Mouse (Mus musculus): ENCODE measurements around the gene Cep295. TPM values are rescaled to one million over a fixed set of nuclear protein-coding genes. Genes with fewer than 3 reads are reported as not detected.
"Not testable (repeated sequence)": the region's sequence is repeated elsewhere in the genome, so short reads cannot be mapped to it uniquely, and the experiment has no call there.

The Cep295 gene
- polyA plus RNA-seq, 1 experiment = 0.53 TPM

DNA sequence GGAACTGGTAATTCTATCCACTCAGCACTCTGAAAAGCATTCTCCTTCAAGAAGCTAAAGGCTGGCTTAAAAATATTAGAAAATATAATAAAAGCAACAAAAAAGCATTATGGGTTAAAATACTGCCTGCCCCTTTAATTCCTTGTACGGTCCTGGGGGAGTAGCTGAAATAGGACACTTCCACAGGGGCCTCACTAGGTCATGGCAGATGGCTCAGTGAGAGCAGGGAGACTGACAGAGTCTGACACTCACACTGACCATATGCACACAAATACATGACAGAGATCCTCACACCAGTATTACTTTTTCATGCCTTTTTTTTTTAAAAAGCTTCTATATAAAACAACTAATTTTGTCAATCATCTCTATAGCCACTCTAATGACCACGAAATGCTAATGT, 7.7 kb downstream of the Cep295 start:
- TF ChIP-seq GATA1 (IDR thresholded peaks at IDR 0.05; ENCODE audit: low read length) (no peak), TAL1 (IDR thresholded peaks at IDR 0.05; ENCODE audit: low read length) (no peak)
- Histone ChIP-seq H3K27me3 (ENCODE audit: control insufficient read depth) (no peaks in the 10 kb centered on the region), H3K4me1 (ENCODE audit: control insufficient read depth) (no peaks in the 10 kb centered on the region; the same call in 1 of the 2 replicates)

DNA sequence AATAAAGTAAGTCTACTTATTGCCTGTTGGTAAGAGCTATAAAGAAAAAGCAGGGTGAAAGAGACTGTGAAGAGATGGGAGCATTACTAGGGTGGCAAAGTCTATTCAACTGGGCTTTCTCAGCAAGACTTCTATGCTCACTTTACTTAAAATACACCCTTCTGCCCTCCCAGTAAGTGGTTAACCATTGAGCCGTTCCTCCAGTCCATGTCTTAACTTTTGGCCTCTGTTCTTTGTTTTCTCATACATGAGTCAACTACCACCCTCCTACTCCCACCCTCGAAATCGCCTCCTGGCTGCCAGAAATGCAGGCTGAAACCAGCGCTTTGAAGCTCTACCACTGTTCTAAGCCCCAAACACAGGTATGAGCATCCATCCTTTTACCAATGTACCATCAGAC, 19.8 kb downstream of the Cep295 start:
- TF ChIP-seq GATA1 (IDR thresholded peaks at IDR 0.05; ENCODE audit: low read length) (no peak), TAL1 (IDR thresholded peaks at IDR 0.05; ENCODE audit: low read length) (no peak)
- Histone ChIP-seq H3K9me3 (ENCODE audit: control insufficient read depth, low read length) (no peaks in the 10 kb centered on the region), H3K36me3 (ENCODE audit: control insufficient read depth) (peaks cover 96% of the 10 kb centered on the region), H3K4me3 (replicated peaks) (no peak overlapping the region), H3K4me1 (ENCODE audit: control insufficient read depth) (no peaks in the 10 kb centered on the region), H3K27me3 (ENCODE audit: control insufficient read depth) (no peaks in the 10 kb centered on the region)

More for the DNA sequence above, 7.7 kb downstream of the Cep295 start:
- peaks cover 95% of the 10 kb centered on the region for H3K36me3 ChIP-seq (ENCODE audit: control insufficient read depth)
- no peak overlapping the region for H3K4me3 ChIP-seq (replicated peaks)
- H3K9me3 ChIP-seq (ENCODE audit: control insufficient read depth, low read length) = no peaks in the 10 kb centered on the region

DNA sequence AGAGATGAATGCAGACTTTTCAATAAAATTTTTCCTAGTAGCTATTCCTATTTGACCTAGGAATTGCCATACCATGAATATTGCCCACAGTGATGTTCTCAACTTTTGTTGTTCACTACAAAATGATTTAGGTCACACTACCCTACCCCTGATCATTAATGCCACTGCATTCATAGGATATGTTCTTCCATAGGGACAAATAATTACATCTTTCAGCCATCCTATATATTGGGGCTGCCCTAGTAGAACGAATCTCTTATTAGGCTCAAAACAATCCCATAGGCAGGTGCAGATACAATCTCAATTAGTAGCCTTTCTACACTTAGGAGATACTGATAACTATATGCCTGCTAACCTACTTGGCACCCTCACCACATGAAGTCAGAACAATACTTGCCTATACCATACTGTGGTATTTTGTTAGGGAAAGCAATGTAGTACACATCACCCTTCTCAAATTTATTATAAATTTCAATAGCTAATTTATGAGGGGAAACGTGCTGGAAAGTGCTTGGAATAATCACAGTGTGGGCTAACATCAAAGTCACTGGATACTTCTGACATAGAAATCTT, 39.3 kb downstream of the Cep295 start:
- TF ChIP-seq TAL1 (IDR thresholded peaks at IDR 0.05; ENCODE audit: low read length) (no peak), GATA1 (IDR thresholded peaks at IDR 0.05; ENCODE audit: low read length) (no peak)
- Histone ChIP-seq H3K4me1 (ENCODE audit: control insufficient read depth) (no peaks in the 10 kb centered on the region), H3K9me3 (ENCODE audit: control insufficient read depth, low read length) (no peaks in the 10 kb centered on the region), H3K27me3 (ENCODE audit: control insufficient read depth) (no peaks in the 10 kb centered on the region), H3K36me3 (ENCODE audit: control insufficient read depth) (peaks cover 95% of the 10 kb centered on the region), H3K4me3 (replicated peaks) (no peak overlapping the region)

GRCm38 (mm10) chr9:15317223-15318169, 40.1 kb downstream of the Cep295 start:
- Histone ChIP-seq H3K9me3 (ENCODE audit: control insufficient read depth, low read length) (no peaks in the 10 kb centered on the region), H3K36me3 (ENCODE audit: control insufficient read depth) (peaks cover 95% of the 10 kb centered on the region), H3K27me3 (ENCODE audit: control insufficient read depth) (no peaks in the 10 kb centered on the region), H3K4me3 (replicated peaks) (no peak overlapping the region), H3K4me1 (ENCODE audit: control insufficient read depth) (no peaks in the 10 kb centered on the region)
- no peak for TF ChIP-seq TAL1 (IDR thresholded peaks at IDR 0.05; ENCODE audit: low read length)
- no peak for TF ChIP-seq GATA1 (IDR thresholded peaks at IDR 0.05; ENCODE audit: low read length)

GRCm38 (mm10) chr9:15316296-15316695, 41.3 kb downstream of the Cep295 start:
- H3K4me1 ChIP-seq (ENCODE audit: control insufficient read depth) = not testable (repeated sequence)
- peaks cover 95% of the 10 kb centered on the region for H3K36me3 ChIP-seq (ENCODE audit: control insufficient read depth)

GRCm38 (mm10) chr9:15314619-15315018, 43.0 kb downstream of the Cep295 start:
- Histone ChIP-seq H3K4me3 (replicated peaks) (no peak overlapping the region), H3K36me3 (ENCODE audit: control insufficient read depth) (peaks cover 96% of the 10 kb centered on the region)

More at GRCm38 (mm10) chr9:15316296-15316695, 41.3 kb downstream of the Cep295 start:
- H3K9me3 ChIP-seq (ENCODE audit: control insufficient read depth, low read length); H3K4me3 ChIP-seq (replicated peaks); H3K27me3 ChIP-seq (ENCODE audit: control insufficient read depth): not testable (repeated sequence)

DNA sequence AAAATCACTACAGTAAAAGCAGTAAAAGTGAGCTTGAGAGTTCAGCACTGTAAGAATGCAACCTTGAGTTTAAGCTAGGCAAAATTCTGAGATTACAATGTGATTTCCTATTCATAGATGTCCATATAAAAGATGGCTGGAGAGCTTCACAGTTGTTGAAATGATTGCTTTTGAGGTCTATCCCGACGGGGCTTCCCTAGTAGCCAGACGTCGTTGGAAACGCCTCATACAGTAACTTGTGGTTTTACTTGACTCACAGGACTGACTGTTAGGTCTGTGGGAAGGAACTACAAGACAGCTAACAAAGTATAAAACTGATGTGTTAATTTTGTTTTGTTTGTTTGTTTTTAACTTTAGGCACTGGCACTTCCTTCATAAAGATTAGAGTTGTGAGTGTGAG, 44.0 kb downstream of the Cep295 start:
- no peaks in the 10 kb centered on the region for H3K27me3 ChIP-seq (ENCODE audit: control insufficient read depth)
- no peaks in the 10 kb centered on the region for H3K9me3 ChIP-seq (ENCODE audit: control insufficient read depth, low read length)
- H3K4me3 ChIP-seq (replicated peaks) = no peak overlapping the region
- H3K36me3 ChIP-seq (ENCODE audit: control insufficient read depth) = peaks cover 97% of the 10 kb centered on the region
- peaks cover 10% of the 10 kb centered on the region for H3K4me1 ChIP-seq (ENCODE audit: control insufficient read depth)
- no peak for TF ChIP-seq TAL1 (IDR thresholded peaks at IDR 0.05; ENCODE audit: low read length)
- TF ChIP-seq GATA1 (IDR thresholded peaks at IDR 0.05; ENCODE audit: low read length) = no peak

More at GRCm38 (mm10) chr9:15314619-15315018, 43.0 kb downstream of the Cep295 start:
- H3K9me3 ChIP-seq (ENCODE audit: control insufficient read depth, low read length) = no peaks in the 10 kb centered on the region
- no peaks in the 10 kb centered on the region for H3K27me3 ChIP-seq (ENCODE audit: control insufficient read depth)
- TF ChIP-seq GATA1 (IDR thresholded peaks at IDR 0.05; ENCODE audit: low read length) (no peak), TAL1 (IDR thresholded peaks at IDR 0.05; ENCODE audit: low read length) (no peak)
- H3K4me1 ChIP-seq (ENCODE audit: control insufficient read depth) = peaks cover 4% of the 10 kb centered on the region

- H3K27me3 ChIP-seq (ENCODE audit: control insufficient read depth) = no peaks in the 10 kb centered on the region
- no peaks in the 10 kb centered on the region for H3K9me3 ChIP-seq (ENCODE audit: control insufficient read depth, low read length)
- H3K4me1 ChIP-seq (ENCODE audit: control insufficient read depth) = peaks cover 22% of the 10 kb centered on the region
- H3K36me3 ChIP-seq (ENCODE audit: control insufficient read depth) = peaks cover 97% of the 10 kb centered on the region
- TF ChIP-seq GATA1 (IDR thresholded peaks at IDR 0.05; ENCODE audit: low read length) = no peak
- TF ChIP-seq TAL1 (IDR thresholded peaks at IDR 0.05; ENCODE audit: low read length) = no peak
- H3K4me3 ChIP-seq (replicated peaks) = no peak overlapping the region
Measured at GRCm38 (mm10) chr9:15312054-15312735, 45.4 kb downstream of the Cep295 start.

- H3K9me3 ChIP-seq (ENCODE audit: control insufficient read depth, low read length) = no peaks in the 10 kb centered on the region
- H3K4me3 ChIP-seq (replicated peaks) = no peak overlapping the region
- H3K4me1 ChIP-seq (ENCODE audit: control insufficient read depth) = peaks cover 41% of the 10 kb centered on the region
- H3K36me3 ChIP-seq (ENCODE audit: control insufficient read depth) = peaks cover 81% of the 10 kb centered on the region
- no peaks in the 10 kb centered on the region for H3K27me3 ChIP-seq (ENCODE audit: control insufficient read depth)
- TF ChIP-seq TAL1 (IDR thresholded peaks at IDR 0.05; ENCODE audit: low read length) (no peak), GATA1 (IDR thresholded peaks at IDR 0.05; ENCODE audit: low read length) (no peak)
Measured at GRCm38 (mm10) chr9:15310179-15310578, 47.4 kb downstream of the Cep295 start.

Measured in erythroblast, embryonic 14.5 days (primary cell).